1 mouse cellular context compared by ENCODE assay signal in the genomic region with DNA sequence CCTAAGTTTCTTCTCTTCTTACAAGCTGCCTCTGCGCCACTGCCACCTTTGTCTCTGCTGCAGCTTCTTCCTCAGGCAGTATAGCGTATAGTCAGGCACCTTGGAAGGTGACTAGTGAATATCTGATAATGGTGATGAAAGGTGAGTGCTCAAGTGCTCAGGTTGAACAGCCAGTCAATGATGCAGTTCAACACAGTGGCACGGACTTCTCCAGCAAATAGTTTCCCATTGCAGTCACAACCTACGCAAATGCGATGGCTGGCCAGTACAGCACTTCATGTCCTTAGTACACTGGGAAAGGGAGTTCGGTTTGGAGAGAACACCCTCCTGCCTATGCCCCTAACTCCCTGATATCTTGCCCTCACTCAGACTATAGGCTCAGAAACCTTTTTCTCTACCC.
TF ChIP-seq lines count a peak whose summit lies in the region.

No protein-coding gene starts in this region.

TF ChIP-seq in MEL, 35 proteins besides CTCF, POLR2A, EP300 and RAD21 (continued from another document):
- TF ChIP-seq NRF1 (IDR thresholded peaks at IDR 0.05; ENCODE audit: insufficient read depth, low read depth, low read length, poor library complexity, severe bottlenecking) (no peak), TBP (IDR thresholded peaks at IDR 0.05; ENCODE audit: low read depth, low read length) (no peak), MXI1 (IDR thresholded peaks at IDR 0.05; ENCODE audit: low read depth, low read length) (no peak), RCOR1 (IDR thresholded peaks at IDR 0.05; ENCODE audit: low read depth, low read length) (no peak), MAZ (IDR thresholded peaks at IDR 0.05; ENCODE audit: low read depth, low read length) (no peak), TAL1 (IDR thresholded peaks at IDR 0.05; ENCODE audit: low read length) (no peak), SIN3A (IDR thresholded peaks at IDR 0.05; ENCODE audit: low read length) (no peak)
